Mouse (Mus musculus): ENCODE results near the gene Slc22a2. TPM values are rescaled to one million over a fixed set of nuclear protein-coding genes. Genes with fewer than 3 reads are reported as not detected.
A peak's percentile ranks its signal among the peaks of the same experiment; 100 is the strongest.
"Not testable (repeated sequence)": the region's sequence is repeated elsewhere in the genome, so short reads cannot be mapped to it uniquely, and the experiment has no call there.

Gene Slc22a2
- not detected for total RNA-seq (2021)

DNA sequence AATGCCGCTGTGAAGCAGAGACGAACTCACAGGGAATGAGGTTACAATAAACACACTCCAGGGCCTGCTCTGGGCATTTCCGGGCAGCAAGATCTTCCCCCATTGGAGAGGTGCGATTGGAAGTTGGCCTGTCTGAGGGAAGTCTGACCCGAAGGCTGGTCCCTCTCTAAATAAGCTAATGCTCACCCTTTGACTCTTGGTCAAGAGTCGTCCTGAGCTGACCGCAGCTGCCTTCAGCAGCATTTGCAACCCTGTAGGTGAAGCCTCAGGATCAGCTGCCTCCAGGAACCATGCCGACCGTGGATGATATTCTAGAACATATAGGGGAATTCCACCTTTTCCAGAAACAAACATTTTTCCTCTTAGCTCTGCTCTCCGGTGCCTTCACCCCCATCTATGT, at the start of gene Slc22a2:
Gene Slc22a2, plus strand, starts transcription at position 142 of the 400 bp plus-strand sequence.
- intact Hi-C loops (cut with DNase I): no loop called here
- no peak for DNase-seq (ENCODE audit: low spot score)

DNA sequence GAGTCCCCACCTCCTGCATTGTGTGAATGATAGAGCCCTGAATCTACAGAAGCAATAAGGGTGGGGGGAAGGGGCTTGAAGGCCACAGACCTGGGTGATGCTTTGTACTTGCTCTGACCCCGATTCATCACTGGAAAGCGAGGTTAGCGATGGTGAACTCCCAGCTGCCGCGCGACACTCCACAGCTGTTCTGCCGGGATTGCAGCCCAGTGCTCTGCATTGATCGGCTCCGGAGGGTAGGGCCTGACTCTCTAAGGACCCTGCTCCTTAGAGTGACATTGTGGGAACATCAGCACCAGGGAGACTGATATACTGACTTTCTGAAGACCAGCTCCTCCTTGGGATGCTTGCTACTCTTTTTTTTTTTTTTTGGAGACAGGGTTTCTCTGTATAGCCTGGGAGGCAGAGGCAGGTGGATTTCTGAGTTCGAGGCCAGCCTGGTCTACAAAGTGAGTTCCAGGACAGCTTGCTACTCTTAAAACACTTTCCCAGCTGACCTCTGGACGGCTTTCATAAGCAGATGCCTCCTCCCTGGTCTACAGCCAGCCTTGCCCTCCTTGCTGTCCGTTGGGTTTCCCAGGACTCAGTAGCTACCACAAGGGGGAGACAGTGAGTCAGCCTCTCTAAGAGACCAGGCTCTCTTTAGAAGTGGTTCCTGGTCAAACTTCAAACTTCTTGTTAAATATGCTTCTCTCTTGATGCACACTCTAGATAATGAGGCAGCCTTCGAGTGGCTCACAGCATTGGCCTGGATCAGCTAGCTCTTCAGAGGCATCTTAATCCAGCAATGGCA, 49.4 kb upstream of the Slc22a2 start:
- intact Hi-C loops (cut with DNase I): loop anchor here (1.0 to 5.0 kb wide), 4 partner anchors 82 to 276 kb away; no protein-coding TSS in a partner anchor
- DNase-seq (ENCODE audit: low spot score): peak; percentile 19

DNA sequence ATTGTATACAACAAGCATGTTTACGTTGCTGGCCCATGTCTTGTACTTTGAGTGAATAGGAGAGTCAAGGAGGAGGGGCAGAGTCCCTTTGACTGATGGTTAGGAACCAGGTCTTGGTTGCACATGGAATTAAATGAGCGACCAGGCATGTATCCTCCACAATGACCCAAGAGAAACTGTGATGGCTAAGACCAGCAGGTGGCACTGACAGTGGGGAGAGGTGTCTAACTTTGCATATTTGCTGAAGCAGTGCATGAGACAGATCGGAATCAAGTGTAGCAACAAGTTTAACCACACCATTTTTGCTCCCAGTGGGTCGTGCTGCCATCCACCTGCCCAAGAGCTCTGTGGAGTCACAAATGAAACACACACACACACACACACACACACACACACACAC, 21.7 kb upstream of the Slc22a2 start:
- no peak for DNase-seq (ENCODE audit: low spot score)
- intact Hi-C loops (cut with DNase I): no loop called here

DNA sequence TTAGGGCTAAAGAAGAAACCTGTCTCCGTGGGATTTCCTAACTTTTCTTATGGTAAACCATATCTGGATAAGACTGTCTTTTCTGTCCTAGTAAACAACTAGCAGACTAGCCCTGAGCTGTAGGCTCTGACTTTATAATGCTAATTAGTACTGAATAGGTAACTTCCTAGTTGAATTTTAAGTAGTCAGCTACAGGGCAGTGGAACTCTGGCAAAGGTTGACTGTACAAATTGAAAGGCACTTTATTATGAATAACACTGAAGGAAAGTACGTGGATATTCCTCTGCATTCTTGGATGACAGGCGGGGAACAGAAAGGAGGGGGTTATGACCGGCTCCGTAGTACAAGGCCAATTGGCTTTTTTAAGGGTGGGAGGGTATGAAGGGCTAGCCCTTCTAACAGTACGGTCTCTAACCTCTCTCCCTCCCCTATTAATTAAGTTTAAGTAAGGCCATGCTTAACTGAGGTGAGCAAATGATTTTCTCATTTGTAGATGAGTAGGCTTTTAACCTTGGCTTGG, 19.4 kb upstream of the Slc22a2 start:
- DNase-seq (ENCODE audit: low spot score); intact Hi-C loops (cut with DNase I): not testable (repeated sequence)

DNA sequence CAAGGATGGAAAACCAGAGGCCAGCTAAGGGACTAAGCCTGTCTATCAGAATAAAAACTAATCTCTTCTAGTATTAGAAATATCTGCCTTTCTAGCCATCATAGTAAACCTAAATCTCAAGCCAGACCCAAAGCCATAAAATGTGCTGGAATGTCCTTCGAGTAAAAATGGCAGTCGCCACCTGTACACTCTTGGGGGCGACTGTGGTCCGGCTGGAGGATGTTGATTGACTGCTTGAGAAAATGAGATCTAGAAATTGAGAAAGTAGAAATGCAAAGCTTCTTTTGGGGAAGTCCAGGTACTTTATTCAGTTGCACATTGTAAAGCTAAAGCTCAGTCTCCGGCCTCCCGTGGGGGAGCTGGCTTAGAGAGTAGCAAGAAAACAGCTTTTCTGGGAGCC, 18.5 kb upstream of the Slc22a2 start:
- no peak for DNase-seq (ENCODE audit: low spot score)
- intact Hi-C loops (cut with DNase I): no loop called here

DNA sequence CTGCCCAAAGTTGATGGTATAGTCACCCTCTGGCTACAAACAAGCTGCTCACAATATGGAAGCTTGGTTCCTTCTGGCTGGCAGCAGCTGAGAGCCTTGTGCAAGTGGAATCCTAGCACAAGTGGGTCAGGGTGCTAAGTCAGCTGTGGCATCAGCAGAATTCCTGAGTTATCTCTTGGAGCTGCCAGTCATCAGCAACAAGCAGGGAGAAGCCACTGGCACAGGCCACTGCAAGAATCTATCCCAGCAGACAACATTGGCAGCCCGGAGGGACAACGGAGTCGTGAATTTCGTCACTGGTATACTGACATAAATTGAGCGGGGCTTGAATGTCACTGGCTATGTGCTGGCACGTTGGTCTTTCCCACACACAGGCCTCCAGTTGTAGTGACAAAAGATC, 12.6 kb upstream of the Slc22a2 start:
- intact Hi-C loops (cut with DNase I): no loop called here
- peak; percentile 17 for DNase-seq (ENCODE audit: low spot score)

DNA sequence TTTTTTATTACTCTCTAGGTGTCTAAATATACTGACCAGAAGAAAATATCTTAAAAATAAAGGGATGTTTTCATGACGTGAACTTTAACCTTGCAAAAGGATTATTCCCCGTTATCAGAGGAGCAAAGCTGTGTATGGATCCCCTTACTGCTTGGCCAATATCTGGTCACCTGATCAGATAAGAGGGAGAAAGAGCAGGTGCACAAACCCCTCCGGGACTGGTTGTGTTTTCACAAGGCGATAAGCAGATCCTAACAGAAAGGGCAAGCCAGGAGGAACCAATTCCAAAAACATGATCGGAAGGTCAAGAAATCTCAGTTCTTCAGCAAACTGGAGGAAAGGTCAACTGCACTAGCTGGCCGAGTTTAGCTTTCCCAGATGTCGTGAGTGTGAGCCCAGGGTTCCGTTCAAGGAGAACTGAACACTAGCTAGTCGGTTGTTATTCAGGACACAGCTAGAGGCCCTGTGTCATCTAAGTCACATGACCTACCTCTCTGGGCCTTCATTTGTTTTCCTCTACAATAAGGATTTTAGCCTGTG, 11.9 kb upstream of the Slc22a2 start:
- DNase-seq (ENCODE audit: low spot score): peak; percentile 2
- intact Hi-C loops (cut with DNase I): no loop called here

DNA sequence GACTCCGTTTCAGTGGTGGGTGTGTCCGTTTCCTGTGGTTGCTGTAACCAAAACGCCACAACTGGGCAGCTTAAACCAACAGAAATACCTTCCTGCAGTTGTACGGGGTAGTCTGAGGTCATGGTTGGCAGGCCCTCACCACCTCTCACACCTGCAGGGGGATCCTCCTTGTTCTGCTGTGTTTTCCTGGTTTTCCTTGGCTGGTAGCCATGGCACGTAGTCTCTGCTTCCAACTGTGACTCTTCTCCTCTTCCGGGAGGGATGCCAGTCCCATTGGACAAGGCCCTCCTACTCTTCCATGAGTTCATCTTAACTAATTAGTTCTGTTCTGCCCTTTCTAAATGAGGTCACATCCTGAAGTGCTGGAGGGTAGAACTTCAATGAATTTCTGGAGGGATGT, 8.5 kb upstream of the Slc22a2 start:
- intact Hi-C loops (cut with DNase I): loop anchor here (5.0 kb wide), 1 partner anchor 72 kb away; no protein-coding TSS in a partner anchor
- DNase-seq (ENCODE audit: low spot score): no peak

DNA sequence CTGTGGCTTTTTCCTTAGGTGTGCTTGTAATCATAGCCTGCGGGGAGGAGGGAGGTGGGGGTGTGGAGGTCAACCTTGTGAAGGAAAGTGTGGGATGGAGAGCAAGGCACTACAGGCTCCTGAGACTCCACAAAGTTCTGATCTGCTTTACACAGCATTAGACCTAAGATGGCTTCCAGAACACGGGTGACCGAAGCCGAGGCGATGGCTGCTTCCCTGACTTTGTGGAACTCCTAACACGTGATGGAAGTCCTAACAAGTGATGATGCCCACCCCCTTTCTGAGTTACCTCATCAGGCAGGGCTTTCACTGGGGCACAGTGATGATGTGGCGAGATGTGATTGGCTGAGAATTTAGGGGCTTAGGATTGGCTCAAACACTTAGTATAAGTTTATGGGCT, 6.8 kb upstream of the Slc22a2 start:
- intact Hi-C loops (cut with DNase I): loop anchor here (5.0 kb wide), 1 partner anchor 70 kb away; no protein-coding TSS in a partner anchor
- no peak for DNase-seq (ENCODE audit: low spot score)

DNA sequence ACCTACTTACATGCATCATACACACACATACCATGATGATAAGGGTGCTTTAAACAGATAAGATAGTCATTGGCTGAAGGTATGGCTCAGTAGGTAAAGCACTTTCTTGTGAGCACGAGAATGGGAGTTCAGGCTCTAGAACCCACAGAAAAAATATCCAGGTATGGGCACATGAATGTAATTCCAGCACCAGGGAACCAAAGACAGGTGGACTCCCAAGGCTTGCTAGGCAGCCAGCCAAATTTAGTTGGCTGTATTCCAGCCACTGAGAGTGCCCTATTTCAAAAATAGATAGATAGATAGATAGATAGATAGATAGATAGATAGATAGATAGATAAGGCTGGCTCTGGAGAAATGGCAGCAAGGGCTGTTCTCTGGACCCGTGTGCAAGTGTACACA, 1.4 kb downstream of the Slc22a2 start:
- DNase-seq (ENCODE audit: low spot score): no peak
- intact Hi-C loops (cut with DNase I): no loop called here

DNA sequence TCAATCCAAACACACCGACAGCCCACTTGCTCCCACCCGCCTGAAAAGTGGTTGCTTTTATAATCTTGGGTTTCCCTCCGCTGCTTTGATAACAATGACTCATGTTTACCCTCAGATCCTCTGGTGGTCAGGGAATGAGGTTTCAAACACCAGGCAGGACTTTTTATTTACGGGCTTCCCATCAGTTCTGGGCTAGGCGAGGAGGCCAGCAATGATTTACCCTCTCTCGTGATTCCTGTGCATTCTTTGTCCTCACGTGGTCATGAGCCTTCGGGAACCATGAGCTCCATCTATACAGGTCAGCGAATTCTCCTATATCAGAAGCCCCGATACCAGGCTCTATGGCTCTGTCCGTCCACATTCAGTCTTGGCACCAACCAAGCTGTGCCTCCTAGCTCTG, 3.0 kb downstream of the Slc22a2 start:
- DNase-seq (ENCODE audit: low spot score): no peak

DNA sequence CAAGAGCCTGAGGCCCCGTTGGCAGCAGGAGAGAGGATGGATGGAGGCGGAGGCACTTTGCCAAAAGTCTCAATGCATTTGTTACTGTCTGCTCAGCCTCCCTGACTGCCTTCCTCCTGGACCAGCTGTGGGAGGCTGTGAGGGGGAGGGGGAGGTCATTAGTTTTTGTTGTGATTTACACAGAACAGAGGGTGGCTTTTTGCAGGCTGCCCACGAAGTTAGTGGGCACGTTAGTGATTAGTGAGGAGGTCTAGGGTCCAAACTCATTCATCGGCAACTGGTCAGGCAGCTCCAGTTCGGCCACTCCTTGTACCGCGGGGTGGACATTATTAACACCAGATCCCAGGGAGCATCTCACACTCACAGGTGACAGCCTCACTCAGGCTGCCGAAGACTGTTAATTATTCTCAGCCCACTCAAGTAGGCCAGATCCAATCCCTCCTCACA, 4.9 kb downstream of the Slc22a2 start:
- intact Hi-C loops (cut with DNase I): no loop called here

More for the DNA sequence above, 3.0 kb downstream of the Slc22a2 start:
- intact Hi-C loops (cut with DNase I): no loop called here

DNA sequence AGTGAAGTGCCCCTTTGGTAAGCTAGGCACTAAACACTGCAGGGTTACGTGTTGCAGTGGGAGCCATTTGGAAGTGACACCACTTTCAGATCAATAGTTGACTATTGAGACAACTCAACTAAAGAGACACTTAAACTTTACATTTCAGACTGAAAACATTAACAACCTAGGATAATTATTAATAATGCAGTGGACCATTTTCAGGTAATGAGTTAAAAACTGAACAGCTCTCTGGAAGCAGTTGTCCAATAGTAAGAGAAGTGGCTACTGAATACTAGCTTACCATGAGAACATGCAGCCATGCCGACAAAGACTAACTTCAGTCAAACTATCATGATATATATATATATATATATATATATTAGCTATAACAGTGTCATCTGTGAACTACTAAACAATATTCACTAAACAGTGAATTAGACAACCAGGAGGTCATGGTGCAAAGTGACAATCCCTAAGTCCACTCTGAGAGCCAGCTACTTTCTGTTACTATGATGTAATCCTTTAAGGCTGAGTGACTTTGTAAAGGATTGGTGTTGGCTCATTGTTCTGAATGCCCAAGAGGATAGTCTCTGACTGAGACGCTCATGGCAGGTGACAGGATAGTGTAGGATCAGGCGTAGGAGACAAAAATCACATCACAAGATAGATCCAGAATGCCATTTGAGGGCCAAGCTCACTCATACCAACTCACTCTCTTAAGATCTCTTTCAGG, 7.1 kb downstream of the Slc22a2 start:
- DNase-seq (ENCODE audit: low spot score): no peak
- intact Hi-C loops (cut with DNase I): no loop called here

More for the DNA sequence above, 4.9 kb downstream of the Slc22a2 start:
- no peak for DNase-seq (ENCODE audit: low spot score)

DNA sequence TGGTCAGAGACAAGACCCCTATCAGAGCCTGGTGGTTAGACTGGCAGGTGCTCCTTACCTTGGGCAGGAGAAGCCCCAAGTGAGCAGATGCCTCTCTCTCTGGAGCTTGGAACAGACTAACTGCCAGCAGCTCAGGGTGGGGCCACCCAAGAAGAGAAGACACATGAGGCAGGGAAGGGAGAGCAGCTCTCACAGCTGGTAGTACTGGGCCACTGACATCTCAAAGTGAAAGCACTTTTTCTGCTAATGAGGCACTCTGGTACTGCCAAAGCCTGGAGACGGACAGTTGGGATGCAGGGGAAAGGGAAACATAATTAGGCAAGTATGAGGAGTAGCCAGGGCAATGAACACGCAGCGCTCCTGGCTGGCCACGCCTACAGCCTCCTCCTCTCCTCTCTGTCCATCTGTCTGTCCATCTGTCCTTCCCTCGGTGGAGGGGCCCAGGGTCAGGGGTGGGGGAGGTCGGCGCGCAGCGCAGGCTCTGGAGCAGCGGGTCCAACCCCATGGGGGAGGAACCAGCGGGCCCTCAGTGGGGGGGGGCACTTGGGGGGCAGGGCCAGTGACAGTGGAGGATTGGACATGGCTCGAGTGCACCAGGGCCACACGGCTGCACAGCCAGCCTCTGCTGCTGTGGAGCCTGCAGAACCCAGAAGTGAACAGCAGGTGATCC, 12.0 kb downstream of the Slc22a2 start:
- intact Hi-C loops (cut with DNase I): no loop called here
- no peak for DNase-seq (ENCODE audit: low spot score)

DNA sequence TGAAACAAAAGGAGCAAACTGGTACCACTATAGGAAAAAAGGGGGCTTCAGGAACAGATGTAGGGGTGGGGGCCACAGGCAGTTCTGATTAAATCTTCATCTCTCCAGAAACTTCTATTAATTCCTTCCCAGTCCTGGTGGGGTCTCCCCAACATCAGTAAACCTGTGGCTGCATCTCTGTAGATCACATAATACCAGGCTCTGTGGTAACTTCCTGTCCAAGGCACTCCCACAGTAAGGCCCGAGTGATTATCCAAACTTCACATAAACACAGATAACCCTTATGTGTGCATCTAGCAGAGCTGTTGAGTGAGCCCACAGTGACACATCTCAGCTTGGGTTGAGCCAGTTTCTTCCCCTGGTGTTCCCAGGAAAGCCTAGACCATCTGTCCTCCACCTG, 22.7 kb downstream of the Slc22a2 start:
- intact Hi-C loops (cut with DNase I): no loop called here
- no peak for DNase-seq (ENCODE audit: low spot score)

DNA sequence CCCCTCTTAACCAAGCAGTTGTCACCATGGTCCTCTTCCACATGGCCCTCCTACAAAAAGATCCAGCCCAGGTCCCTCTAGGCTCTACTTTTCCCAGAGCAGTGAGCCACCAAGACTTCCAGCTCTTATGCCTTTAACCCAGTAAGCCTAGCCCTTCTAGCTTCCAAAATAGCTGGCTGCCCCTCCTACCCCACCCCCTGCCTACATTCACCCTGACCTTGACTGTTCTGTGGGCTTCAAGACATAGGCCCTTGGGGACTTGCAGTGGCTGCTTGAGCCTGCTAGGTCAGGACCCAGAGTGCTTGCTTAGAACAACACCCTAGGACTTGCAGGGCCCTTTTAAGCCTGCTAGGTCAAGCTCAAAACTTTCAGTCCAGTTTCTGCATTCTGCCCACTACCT, 23.3 kb downstream of the Slc22a2 start:
- intact Hi-C loops (cut with DNase I): no loop called here
- no peak for DNase-seq (ENCODE audit: low spot score)

DNA sequence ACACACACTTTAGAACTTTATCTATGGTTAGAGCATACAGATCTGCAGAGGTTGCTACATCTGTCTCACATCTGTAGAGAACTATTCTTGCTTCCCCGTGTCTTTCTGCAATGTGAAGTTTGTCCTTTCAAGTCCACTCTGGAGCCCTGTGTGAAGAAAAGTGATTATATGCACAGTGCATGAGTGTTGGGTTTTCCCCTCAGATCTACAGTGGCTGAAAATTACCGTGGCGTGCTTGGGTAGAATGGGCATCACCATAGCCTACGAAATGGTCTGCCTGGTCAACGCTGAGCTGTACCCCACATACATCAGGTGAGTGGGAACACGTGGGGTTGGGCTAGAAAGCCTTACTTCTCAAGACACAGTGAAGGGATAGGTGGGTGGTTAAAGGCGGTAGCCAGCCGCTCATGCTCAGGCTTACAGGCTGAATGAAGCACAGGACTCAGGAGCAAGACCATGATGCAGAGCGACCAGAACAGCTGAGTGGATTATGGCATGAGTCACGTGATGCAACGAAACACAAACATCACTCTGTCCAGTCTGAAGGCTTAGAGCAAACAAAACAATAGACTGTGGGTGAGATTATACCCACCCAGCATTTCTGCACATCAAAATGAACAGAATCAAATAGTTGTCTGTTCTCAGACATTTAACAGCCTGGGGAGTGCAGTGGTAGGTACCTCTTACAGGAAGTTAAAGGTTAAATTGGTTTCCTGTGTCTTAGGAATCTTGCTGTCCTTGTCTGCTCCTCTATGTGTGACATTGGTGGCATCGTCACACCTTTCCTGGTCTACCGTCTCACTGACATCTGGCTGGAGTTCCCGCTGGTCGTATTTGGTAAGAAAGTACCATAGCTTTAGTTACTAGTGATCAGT, 30.8 kb downstream of the Slc22a2 start:
- no peak for DNase-seq (ENCODE audit: low spot score)
- intact Hi-C loops (cut with DNase I): no loop called here

DNA sequence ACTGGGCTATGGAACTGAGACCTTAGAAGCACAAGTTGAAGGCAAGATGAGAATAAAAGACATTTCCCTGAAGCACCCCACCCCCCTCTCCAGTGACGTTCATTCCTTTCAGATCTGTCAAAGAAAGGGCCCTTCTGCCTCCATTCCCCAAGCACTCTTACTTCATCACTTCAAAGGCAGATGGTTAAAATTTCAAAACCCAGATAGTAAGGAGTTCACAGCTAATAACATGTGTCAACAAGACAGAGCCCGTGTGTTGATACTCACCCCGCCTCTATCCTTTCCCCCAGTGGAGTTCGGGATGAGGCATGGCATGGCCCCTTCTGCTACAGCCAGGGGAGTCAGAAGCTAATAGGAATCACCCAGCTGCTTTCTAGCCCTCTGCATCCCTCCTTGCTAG, 31.5 kb downstream of the Slc22a2 start:
- DNase-seq (ENCODE audit: low spot score): no peak
- intact Hi-C loops (cut with DNase I): no loop called here

DNA sequence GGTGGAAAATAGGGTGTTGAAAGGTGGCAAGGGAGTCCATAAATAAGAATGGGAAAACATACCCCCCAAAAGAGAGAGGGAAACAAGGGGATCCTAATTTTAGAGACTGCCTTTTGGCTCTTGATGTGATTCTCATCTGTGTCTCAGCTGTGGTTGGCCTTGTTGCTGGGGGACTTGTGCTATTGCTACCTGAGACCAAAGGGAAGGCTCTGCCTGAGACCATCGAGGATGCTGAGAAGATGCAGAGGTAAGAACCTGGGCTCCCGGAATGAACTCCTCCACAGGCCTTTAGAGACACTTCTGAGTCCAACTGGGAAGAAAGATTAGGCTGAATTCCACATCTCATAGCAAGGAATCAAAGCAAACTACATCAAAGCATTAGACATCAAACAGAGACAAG, 35.7 kb downstream of the Slc22a2 start:
- intact Hi-C loops (cut with DNase I): no loop called here
- no peak for DNase-seq (ENCODE audit: low spot score)

Measured in heart, postnatal 25 days (tissue).